Mouse (Mus musculus) spleen, postnatal 36 days (tissue): ENCODE measurements around the gene Ttc7b.
A peak's percentile ranks its signal among the peaks of the same experiment; 100 is the strongest.

Source experiments
- DNase-seq, 2 experiments: peaks; one replicate each; pipeline ENCODE4 v3.0.0; 2022; ENCODE audit warnings: low spot score in 2 of 2, mixed read lengths in 1 of 2

Ttc7b gene

GRCm38 (mm10) chr12:100275850-100276249 lies 244.8 kb downstream of the Ttc7b start:
- peak; percentile 15 to 29 for DNase-seq

DNA sequence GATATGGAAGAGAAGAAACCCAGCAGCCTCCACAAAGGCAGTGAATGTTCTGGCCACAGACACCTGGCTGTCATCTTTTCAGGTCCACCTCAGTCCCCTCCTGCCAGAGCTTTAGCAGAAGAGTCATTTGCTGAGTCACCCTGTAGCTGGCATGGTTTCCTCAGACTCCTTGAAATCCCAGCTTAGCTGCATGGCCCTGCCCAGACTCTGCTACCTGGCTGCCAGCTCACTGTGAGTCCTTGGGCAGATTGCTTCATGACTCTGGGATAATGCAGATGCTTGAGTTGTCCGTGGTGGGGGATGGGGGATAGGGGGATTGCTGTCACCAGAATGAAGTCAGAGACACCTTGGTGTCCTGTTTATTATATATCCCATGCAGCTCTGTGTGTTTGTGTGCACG lies 247.6 kb downstream of the Ttc7b start:
- no peak for DNase-seq

- DNase-seq = no peak
Measured at GRCm38 (mm10) chr12:100269967-100270662, 250.5 kb downstream of the Ttc7b start.

GRCm38 (mm10) chr12:100268011-100268410 lies 252.6 kb downstream of the Ttc7b start:
- DNase-seq = peak; percentile 28 to 41

DNA sequence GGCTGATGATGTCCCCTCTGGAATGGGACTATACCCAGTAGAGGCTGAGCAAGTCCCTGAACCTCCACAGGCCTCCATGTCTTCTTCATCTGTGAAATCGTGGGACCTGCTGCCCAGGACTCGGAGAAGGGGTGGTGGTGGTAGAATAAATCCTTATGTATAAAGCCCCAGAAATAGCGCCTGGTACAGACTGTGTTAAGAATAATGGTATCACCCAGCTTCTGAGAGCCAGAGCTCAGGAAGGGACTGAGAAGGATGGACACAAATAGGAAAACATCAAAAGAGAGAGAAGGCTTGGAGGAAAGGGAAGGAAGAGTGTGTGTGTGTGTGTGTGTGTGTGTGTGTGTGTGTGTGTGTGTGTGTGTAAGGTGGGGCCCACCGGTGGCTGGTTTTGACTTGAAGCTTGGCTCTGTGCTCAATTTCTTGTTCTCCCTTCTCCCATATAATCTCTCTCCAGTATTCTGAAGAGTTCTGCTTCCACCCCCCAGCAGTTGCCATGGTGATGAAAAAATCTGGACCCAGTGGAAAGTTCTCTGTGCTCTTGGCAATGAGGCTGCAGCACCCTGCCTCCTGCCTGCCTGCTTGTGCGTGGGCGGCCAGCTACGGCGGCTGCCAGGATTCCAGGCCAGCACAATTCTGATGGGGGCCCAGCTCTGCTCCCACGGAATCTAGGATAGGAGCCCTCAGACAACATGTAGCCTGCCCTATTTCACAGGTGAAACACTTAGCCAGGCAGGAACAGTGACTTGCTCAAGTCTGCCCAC lies 254.9 kb downstream of the Ttc7b start:
- DNase-seq = no peak

- no peak for DNase-seq
Measured at GRCm38 (mm10) chr12:100264941-100265340, 255.7 kb downstream of the Ttc7b start.

DNA sequence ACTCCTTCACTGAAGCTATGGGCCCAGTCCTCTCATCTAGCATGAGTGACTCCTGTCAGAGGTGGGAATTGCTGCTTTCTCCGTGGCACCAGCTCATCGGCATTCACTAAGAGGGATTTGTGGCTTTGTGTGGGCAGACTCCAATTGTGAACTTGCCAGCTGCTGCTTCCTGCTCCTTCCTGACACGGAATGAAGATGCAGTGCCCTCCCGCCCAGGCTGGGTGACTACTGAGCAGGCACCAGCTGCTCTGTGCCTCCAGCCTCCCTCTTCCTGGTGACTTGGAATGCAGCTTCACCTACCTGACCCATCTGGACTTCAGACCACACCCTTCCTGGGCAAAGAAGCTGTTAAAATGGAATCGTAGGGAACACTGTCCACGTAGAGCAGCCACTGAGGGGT lies 257.8 kb downstream of the Ttc7b start:
- DNase-seq = no peak

DNA sequence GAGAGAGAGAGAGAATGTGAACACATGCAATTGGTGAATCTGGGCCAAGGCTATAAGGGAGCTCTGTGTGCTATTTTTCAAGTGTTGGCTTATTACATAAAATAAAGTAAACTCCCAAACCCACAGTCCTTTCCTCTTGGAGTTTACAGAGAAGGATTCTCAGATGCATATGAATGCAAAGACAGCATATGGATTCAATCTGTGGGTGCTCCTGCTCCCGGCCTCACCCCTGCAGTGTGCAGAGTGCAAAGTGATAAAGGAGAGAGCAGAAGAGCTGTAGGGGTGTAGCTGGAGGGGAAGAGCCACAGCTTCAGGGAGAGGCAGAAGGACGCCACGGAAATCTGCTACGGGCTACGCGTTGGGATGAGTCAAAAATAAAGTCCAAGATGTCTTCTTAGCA lies 258.9 kb downstream of the Ttc7b start:
- DNase-seq = no peak

DNA sequence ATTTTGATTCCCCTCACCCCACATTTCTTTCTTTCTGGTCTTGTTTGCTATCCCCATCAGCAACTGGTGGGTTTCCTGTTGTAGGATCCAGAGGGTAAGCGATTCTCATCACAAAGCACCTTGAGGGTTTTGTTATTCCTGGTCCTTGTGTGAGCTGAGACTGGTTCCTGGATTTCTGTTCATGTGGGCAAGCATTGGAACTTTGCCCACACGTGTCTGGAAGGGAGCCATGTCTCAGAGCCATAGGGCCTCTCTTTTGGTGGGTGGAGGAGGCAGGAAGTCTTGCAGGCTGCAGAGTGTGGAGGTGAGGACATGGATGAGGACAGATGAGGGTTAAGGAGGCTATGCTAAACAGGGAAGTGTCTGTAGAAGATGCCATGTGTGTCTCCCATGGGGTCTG lies 260.5 kb downstream of the Ttc7b start:
- DNase-seq = no peak

GRCm38 (mm10) chr12:100257779-100258178 lies 262.8 kb downstream of the Ttc7b start:
- DNase-seq = no peak

- no peak for DNase-seq
Measured at GRCm38 (mm10) chr12:100255441-100255949, 265.1 kb downstream of the Ttc7b start.

- DNase-seq = no peak
Measured at GRCm38 (mm10) chr12:100254471-100254870, 266.2 kb downstream of the Ttc7b start.
